Mouse (Mus musculus) MEL (cell line): Measurements from ENCODE around the gene Cdk5.

Source experiments
- CHD2 ChIP-seq: IDR thresholded peaks from 2 replicates; pipeline ENCODE4 v1.6.1; 2011; ENCODE audit warnings: low read length, improper control_type of control experiment
- CTCF ChIP-seq, 3 experiments: IDR thresholded peaks in 2 of 3; conservative IDR thresholded peaks in 1 of 3; 2 replicates each; pipeline ENCODE4 v1.5.1; 2011 to 2012; ENCODE audit warnings: low read length in 3 of 3, low read depth in 2 of 3, mild to moderate bottlenecking in 2 of 3, improper control_type of control experiment in 1 of 3, inconsistent platforms in 1 of 3, mixed read lengths in 1 of 3, moderate library complexity in 1 of 3; ENCODE audit not compliant: control insufficient read depth in 1 of 3, insufficient read depth in 1 of 3, poor library complexity in 1 of 3, severe bottlenecking in 1 of 3
- GABPA ChIP-seq: IDR thresholded peaks from 2 replicates; pipeline ENCODE4 v1.6.1; 2012; ENCODE audit warnings: low read depth, mild to moderate bottlenecking, inconsistent platforms, low read length, improper control_type of control experiment, moderate library complexity
- JUND ChIP-seq: IDR thresholded peaks from 2 replicates; pipeline ENCODE4 v1.6.1; 2011; ENCODE audit warnings: low read depth, mild to moderate bottlenecking, improper control_type of control experiment, low read length
- MYC ChIP-seq: IDR thresholded peaks from 2 replicates; pipeline ENCODE4 v1.6.1; 2011; ENCODE audit warnings: low read depth, mild to moderate bottlenecking, low read length, improper control_type of control experiment, moderate library complexity
- POLR2A ChIP-seq, 2 experiments: IDR thresholded peaks; 2 replicates each; pipeline ENCODE4 v1.6.1; 2011 to 2012; ENCODE audit warnings: low read length in 2 of 2, mild to moderate bottlenecking in 2 of 2, control low read depth in 1 of 2, improper control_type of control experiment in 1 of 2, low read depth in 1 of 2, moderate library complexity in 1 of 2; ENCODE audit not compliant: control insufficient read depth in 1 of 2, insufficient read depth in 1 of 2, poor library complexity in 1 of 2
- TCF12 ChIP-seq: IDR thresholded peaks from 2 replicates; pipeline ENCODE4 v1.6.1; 2014; ENCODE audit warnings: low read depth, mild to moderate bottlenecking, inconsistent platforms, low read length, improper control_type of control experiment, moderate library complexity
- USF2 ChIP-seq, 2 experiments: IDR thresholded peaks; 2 replicates each; pipeline ENCODE4 v1.6.1; 2011 to 2012; ENCODE audit warnings: improper control_type of control experiment in 2 of 2, low read length in 2 of 2, borderline replicate concordance in 1 of 2, inconsistent platforms in 1 of 2, low read depth in 1 of 2, mild to moderate bottlenecking in 1 of 2; ENCODE audit not compliant: insufficient read depth in 1 of 2

GRCm38 (mm10) chr5:24378700-24379099 is 44.6 kb downstream of the Cdk5 start:
- TF ChIP-seq USF2 (IDR thresholded peaks at IDR 0.05; ENCODE audit: borderline replicate concordance in 1 of 2, insufficient read depth in 1 of 2, low read depth in 1 of 2, low read length in 2 of 2) = no peak
- no peak for TF ChIP-seq CTCF (IDR thresholded peaks at IDR 0.05 in 2 of 3, conservative IDR thresholded peaks at IDR 0.05 in 1 of 3; ENCODE audit: control insufficient read depth in 1 of 3, insufficient read depth in 1 of 3, low read depth in 2 of 3, low read length in 3 of 3, poor library complexity in 1 of 3, severe bottlenecking in 1 of 3)
- peak in 1 of 2 experiments; percentile 50; a peak in 2 of 4 replicates for TF ChIP-seq POLR2A (IDR thresholded peaks at IDR 0.05; ENCODE audit: control insufficient read depth in 1 of 2, insufficient read depth in 1 of 2, low read depth in 1 of 2, low read length in 2 of 2, poor library complexity in 1 of 2)
- no peak for TF ChIP-seq GABPA
- TF ChIP-seq TCF12 = peak; percentile 55; the same call in 1 of the 2 replicates
- no peak for TF ChIP-seq CHD2
- peak; percentile 43; the same call in 1 of the 2 replicates for TF ChIP-seq MYC
- no peak for TF ChIP-seq JUND
